Mouse (Mus musculus) cortical plate, adult 2 months (tissue): ENCODE results near the gene Zbtb20.

ENCODE experiments used
- CTCF ChIP-seq: fragments of 200-500 bp; IDR thresholded peaks from 2 replicates; pipeline ENCODE4 v1.5.1; 2011; ENCODE audit warnings: mild to moderate bottlenecking, control low read depth, low read length; ENCODE audit not compliant: insufficient read depth; ENCODE audit errors: extremely low read depth
- POLR2A ChIP-seq: fragments of 200-500 bp; IDR thresholded peaks from 2 replicates; pipeline ENCODE4 v1.6.1; 2011; ENCODE audit warnings: mild to moderate bottlenecking, low read length, control low read depth; ENCODE audit not compliant: insufficient read depth; ENCODE audit errors: extremely low read depth

- TF ChIP-seq POLR2A, result no peak
- no peak for TF ChIP-seq CTCF
Observed at GRCm38 (mm10) chr16:43174815-43175214, 299.1 kb downstream of the Zbtb20 start.
